Mouse (Mus musculus): ENCODE measurements around the gene Sec62. TPM values are rescaled to one million over a fixed set of nuclear protein-coding genes. Genes with fewer than 3 reads are reported as not detected.
A peak's percentile ranks its signal among the peaks of the same experiment; 100 is the strongest.

The Sec62 gene
- total and polyA plus RNA-seq, 3 experiments, result 26.2 to 64.5 (median 56.6) TPM

DNA sequence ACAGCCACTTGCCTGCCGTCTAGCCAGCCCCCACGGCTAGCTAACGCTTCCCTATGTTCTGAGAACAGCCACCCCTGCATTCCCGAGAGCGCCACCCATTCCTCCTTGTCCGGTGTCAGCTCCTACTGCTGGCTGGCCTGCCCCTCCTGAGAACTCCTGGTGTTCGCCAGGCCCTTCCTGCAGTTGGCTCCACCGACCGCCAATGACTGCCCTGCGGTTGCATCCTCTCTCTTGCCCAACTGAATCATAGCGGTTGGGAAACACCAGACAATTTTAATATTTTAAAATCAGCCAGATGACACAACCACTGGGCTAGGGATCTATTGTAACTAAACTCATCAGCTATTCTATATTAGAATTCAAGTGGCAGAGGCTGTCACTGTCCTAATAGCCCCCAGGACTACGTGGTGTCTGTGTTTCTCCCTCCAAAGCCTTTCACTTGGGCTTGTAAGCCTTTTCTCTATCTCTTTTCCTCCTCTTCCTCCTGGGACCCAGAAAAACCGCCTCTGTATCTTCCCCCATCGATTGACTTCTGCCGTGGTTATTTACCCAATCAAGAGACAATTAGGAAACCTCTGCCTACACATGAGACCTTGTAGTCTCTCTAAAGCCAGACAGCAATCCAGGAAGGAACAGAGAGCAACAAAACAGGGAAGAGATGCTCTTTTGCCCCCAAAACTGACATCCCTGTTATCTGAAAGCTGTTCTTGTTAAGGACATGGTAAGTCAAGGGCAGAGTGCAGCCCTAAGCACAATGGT is 39.4 kb downstream of the Sec62 start:
- Histone ChIP-seq H3K79me2 (replicated peaks; ENCODE audit: control insufficient read depth, extremely low read depth, insufficient read depth, poor library complexity, severe bottlenecking) (no peaks in the 10 kb centered on the region), H3K9me3 (replicated peaks; ENCODE audit: low read length) (no peaks in the 10 kb centered on the region), H3K27ac (ENCODE audit: insufficient read depth, low read depth) (no peak overlapping the region), H3K36me3 (replicated peaks in 1 of 2; ENCODE audit: control insufficient read depth in 1 of 2, insufficient read depth in 1 of 2, low read length in 1 of 2) (no peaks in the 10 kb centered on the region), H3K9ac (ENCODE audit: insufficient read depth, low read depth) (no peak overlapping the region), H3K4me3 (replicated peaks in 1 of 3; ENCODE audit: low read depth in 2 of 3, low read length in 2 of 3, poor library complexity in 1 of 3) (no peak overlapping the region), H3K27me3 (replicated peaks) (no peaks in the 10 kb centered on the region), H3K4me1 (ENCODE audit: control insufficient read depth in 1 of 2, insufficient read depth in 2 of 2) (no peaks in the 10 kb centered on the region), H3K4me2 (ENCODE audit: insufficient read depth, low read depth, poor library complexity, severe bottlenecking) (no peak overlapping the region)
- no peak for TF ChIP-seq EP300 (IDR thresholded peaks at IDR 0.05; ENCODE audit: low read length)
- no peak for TF ChIP-seq ZMIZ1 (IDR thresholded peaks at IDR 0.05; ENCODE audit: low read depth, low read length)
- TF ChIP-seq E2F4 (IDR thresholded peaks at IDR 0.05; ENCODE audit: insufficient replicate concordance, low read depth, low read length), result no peak
- no peak for TF ChIP-seq TBP (conservative IDR thresholded peaks at IDR 0.05; ENCODE audit: low read depth, low read length)
- TF ChIP-seq MEF2A (IDR thresholded peaks at IDR 0.05; ENCODE audit: borderline replicate concordance, low read depth, low read length), result no peak
- no peak for TF ChIP-seq MXI1 (IDR thresholded peaks at IDR 0.05; ENCODE audit: low read depth, low read length)
- TF ChIP-seq RCOR1 (conservative IDR thresholded peaks at IDR 0.05; ENCODE audit: low read depth, low read length), result no peak
- TF ChIP-seq POLR2A (IDR thresholded peaks at IDR 0.05; ENCODE audit: low read depth, low read length), result no peak
- no peak for TF ChIP-seq MAZ (IDR thresholded peaks at IDR 0.05; ENCODE audit: low read depth, low read length)
- TF ChIP-seq PAX5 (IDR thresholded peaks at IDR 0.05; ENCODE audit: low read length), result no peak
- TF ChIP-seq CTCF (conservative IDR thresholded peaks at IDR 0.05 in 1 of 2, IDR thresholded peaks at IDR 0.05 in 1 of 2; ENCODE audit: low read depth in 2 of 2, low read length in 2 of 2), result no peak
- no peak for TF ChIP-seq MAFK (IDR thresholded peaks at IDR 0.05; ENCODE audit: insufficient replicate concordance, low read length)
- TF ChIP-seq ZC3H11A (IDR thresholded peaks at IDR 0.05; ENCODE audit: low read depth, low read length), result no peak
- in situ Hi-C loops (cut with MboI; ENCODE audit: low pct_ligation_motif_present, low pct_unique_long_range_greater_than_20kb, low sequenced_read_pairs), result no loop called here
- dilution Hi-C loops (cut with MboI; ENCODE audit: extremely low pct_ligation_motif_present, extremely low pct_unique_long_range_greater_than_20kb, low sequenced_read_pairs), result no loop called here
- no peak for DNase-seq (ENCODE audit: extremely low read depth)

- H3K4me2 ChIP-seq (ENCODE audit: insufficient read depth, low read depth, poor library complexity, severe bottlenecking), result no peak overlapping the region
- no peaks in the 10 kb centered on the region for H3K27me3 ChIP-seq (replicated peaks)
- dilution Hi-C loops (cut with MboI; ENCODE audit: extremely low pct_ligation_motif_present, extremely low pct_unique_long_range_greater_than_20kb, low sequenced_read_pairs), result no loop called here
- H3K4me1 ChIP-seq (ENCODE audit: control insufficient read depth in 1 of 2, insufficient read depth in 2 of 2), result no peaks in the 10 kb centered on the region
- no peaks in the 10 kb centered on the region for H3K79me2 ChIP-seq (replicated peaks; ENCODE audit: control insufficient read depth, extremely low read depth, insufficient read depth, poor library complexity, severe bottlenecking)
- H3K9me3 ChIP-seq (replicated peaks; ENCODE audit: low read length), result peaks cover 5% of the 10 kb centered on the region
- no peak overlapping the region for H3K4me3 ChIP-seq (replicated peaks in 1 of 3; ENCODE audit: low read depth in 2 of 3, low read length in 2 of 3, poor library complexity in 1 of 3)
- DNase-seq (ENCODE audit: extremely low read depth), result no peak
- no peak overlapping the region for H3K9ac ChIP-seq (ENCODE audit: insufficient read depth, low read depth)
- in situ Hi-C loops (cut with MboI; ENCODE audit: low pct_ligation_motif_present, low pct_unique_long_range_greater_than_20kb, low sequenced_read_pairs), result no loop called here
- TF ChIP-seq SMC3 (IDR thresholded peaks at IDR 0.05; ENCODE audit: low read depth, low read length), result peak; percentile 16; the same call in 1 of the 2 replicates
- TF ChIP-seq CHD1 (IDR thresholded peaks at IDR 0.05; ENCODE audit: low read depth, low read length), result no peak
- TF ChIP-seq ZC3H11A (IDR thresholded peaks at IDR 0.05; ENCODE audit: low read depth, low read length), result no peak
- peak; percentile 31 for TF ChIP-seq RAD21 (IDR thresholded peaks at IDR 0.05; ENCODE audit: low read depth, low read length)
- TF ChIP-seq POLR2AphosphoS2 (IDR thresholded peaks at IDR 0.05; ENCODE audit: low read depth, low read length), result no peak
- TF ChIP-seq ZNF384 (IDR thresholded peaks at IDR 0.05; ENCODE audit: low read depth, low read length), result no peak
- no peak for TF ChIP-seq USF2 (conservative IDR thresholded peaks at IDR 0.05; ENCODE audit: low read depth, low read length)
- no peak for TF ChIP-seq ZMIZ1 (IDR thresholded peaks at IDR 0.05; ENCODE audit: low read depth, low read length)
- peak in 1 of 2 experiments; percentile 53; a peak in 2 of 4 replicates for TF ChIP-seq CTCF (conservative IDR thresholded peaks at IDR 0.05 in 1 of 2, IDR thresholded peaks at IDR 0.05 in 1 of 2; ENCODE audit: low read depth in 2 of 2, low read length in 2 of 2)
- no peak overlapping the region for H3K27ac ChIP-seq (ENCODE audit: insufficient read depth, low read depth)
- H3K36me3 ChIP-seq (replicated peaks in 1 of 2; ENCODE audit: control insufficient read depth in 1 of 2, insufficient read depth in 1 of 2, low read length in 1 of 2), result no peaks in the 10 kb centered on the region
These were observed 40.6 kb downstream of the Sec62 start for GRCm38 (mm10) chr3:30833254-30833653.

All from CH12.LX (cell line).